Mouse (Mus musculus) small intestine, adult 2 months (tissue): Measurements from ENCODE around the gene Tspan31. TPM values are rescaled to one million over a fixed set of nuclear protein-coding genes. Genes with fewer than 3 reads are reported as not detected.
A peak's percentile ranks its signal among the peaks of the same experiment; 100 is the strongest.

ENCODE experiments used
- H3K27ac ChIP-seq: fragments of 200-500 bp; 2 replicates; pipeline ENCODE4 v1.5.1; 2012; ENCODE audit warnings: low read depth, low read length, control low read depth, inconsistent platforms; ENCODE audit not compliant: insufficient read depth
- H3K27me3 ChIP-seq: fragments of 200-500 bp; 2 replicates; pipeline ENCODE4 v1.6.1; 2012; ENCODE audit warnings: mild to moderate bottlenecking, moderate library complexity, low read length, inconsistent platforms; ENCODE audit not compliant: control insufficient read depth, insufficient read depth
- H3K36me3 ChIP-seq: fragments of 200-500 bp; 2 replicates; pipeline ENCODE4 v1.6.1; 2012; ENCODE audit warnings: mild to moderate bottlenecking, low read length, control low read depth, inconsistent platforms; ENCODE audit not compliant: control insufficient read depth, insufficient read depth
- H3K4me1 ChIP-seq: fragments of 200-500 bp; 2 replicates; pipeline ENCODE4 v1.6.1; 2012; ENCODE audit warnings: low read length, inconsistent platforms, mixed read lengths; ENCODE audit not compliant: control insufficient read depth, insufficient read depth, insufficient read length
- H3K4me3 ChIP-seq: fragments of 200-500 bp; 2 replicates; pipeline ENCODE4 v1.5.1; 2012; ENCODE audit warnings: low read depth, mild to moderate bottlenecking, control low read depth, inconsistent platforms, low read length, moderate library complexity
- CTCF ChIP-seq: fragments of 200-500 bp; IDR thresholded peaks from 2 replicates; pipeline ENCODE4 v1.5.1; 2012; ENCODE audit warnings: low read depth, mild to moderate bottlenecking, control low read depth, inconsistent platforms, low read length, moderate library complexity, mixed read lengths; ENCODE audit not compliant: insufficient replicate concordance, insufficient read length; ENCODE audit errors: extremely low read depth
- POLR2A ChIP-seq: fragments of 200-500 bp; IDR thresholded peaks from 2 replicates; pipeline ENCODE4 v1.6.1; 2012; ENCODE audit warnings: low read depth, mild to moderate bottlenecking, control low read depth, inconsistent platforms, low read length, moderate library complexity
- WGBS: fragments of 180-500 bp; shearing (Covaris S2); methylation state at CpG from one replicate; pipeline ENCODE4 v1.1.7; 2018; 5-methylcytosine and 5-hydroxymethylcytosine counted together
- polyA plus RNA-seq: library from polyadenylated mRNA; depleted of rRNA; stranded (reverse); fragments of >200 nt; gene quantifications from 2 replicates; pipeline ENCODE4 v1.2.3, GENCODE M21; 2012

Gene Tspan31
- polyA plus RNA-seq, 1 experiment: 48.9 TPM

DNA sequence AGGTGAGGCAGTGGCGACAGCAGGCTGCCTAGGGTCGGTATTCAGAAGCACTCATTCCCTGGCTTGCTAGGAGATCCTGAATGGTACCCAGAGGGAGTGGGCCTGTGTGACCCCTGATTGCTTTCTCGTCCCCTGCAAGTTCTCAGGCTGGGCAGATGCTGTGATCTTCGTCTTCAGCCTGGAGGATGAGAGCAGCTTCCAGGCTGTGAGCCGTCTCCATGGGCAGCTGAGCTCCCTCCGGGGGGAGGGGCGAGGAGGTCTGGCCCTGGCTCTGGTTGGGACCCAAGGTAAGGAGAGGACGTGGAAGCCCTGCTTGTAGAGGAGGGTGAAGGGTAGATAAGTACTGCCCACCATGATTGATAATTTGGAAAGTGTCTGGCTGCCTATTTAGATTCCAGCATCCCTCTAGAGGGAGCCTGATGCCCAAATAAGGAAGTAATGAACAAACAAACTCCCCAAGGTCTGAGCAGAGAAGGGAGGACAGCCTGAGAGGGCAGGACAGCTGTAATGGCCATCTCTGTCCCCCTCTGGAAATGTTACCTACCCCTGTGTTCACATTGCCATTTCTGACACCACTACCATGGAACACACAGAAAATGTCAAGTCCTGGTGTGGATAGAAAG lies 13.3 kb upstream of the Tspan31 start:
- Histone ChIP-seq H3K27me3 (peaks cover 32% of the 10 kb centered on the region), H3K4me1 (peaks cover 15% of the 10 kb centered on the region)
- 58% methylated on average over 8 of the region's 8 CpGs for WGBS

DNA sequence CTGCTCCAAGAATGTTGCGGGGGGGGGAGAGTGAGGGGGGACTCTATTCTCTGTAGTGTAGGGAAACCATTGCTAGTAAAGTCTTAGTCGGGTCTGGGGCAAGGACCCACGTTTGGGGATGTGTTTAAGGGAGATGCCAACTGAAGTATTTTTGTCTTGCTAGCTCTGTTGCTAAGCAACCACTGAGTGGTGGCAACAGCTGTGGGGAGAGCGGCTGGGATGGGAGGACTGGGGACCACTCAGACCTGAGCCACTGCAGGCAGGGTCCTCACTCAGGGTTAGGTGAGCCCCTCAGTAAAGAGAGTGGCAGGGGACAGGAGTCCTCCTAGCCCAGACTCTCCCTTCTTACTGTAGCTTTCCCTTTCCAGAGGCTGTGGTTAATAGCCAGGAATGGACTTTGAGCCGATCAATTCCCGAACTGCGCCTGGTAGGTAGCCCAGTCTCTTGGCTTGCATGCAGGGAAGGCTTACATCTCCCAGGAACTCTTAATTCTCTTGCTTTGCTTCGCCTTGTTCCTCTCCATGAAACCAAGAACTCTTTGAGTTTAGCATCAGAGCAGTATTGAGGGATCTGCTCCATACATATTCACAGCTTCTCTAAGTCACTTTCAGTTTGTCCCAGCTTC lies 12.0 kb upstream of the Tspan31 start:
- WGBS: 23% methylated on average over 8 of the region's 8 CpGs
- Histone ChIP-seq H3K27ac (no peak overlapping the region), H3K27me3 (peaks cover 42% of the 10 kb centered on the region), H3K36me3 (no peaks in the 10 kb centered on the region), H3K4me1 (peaks cover 15% of the 10 kb centered on the region), H3K4me3 (no peak overlapping the region)
- no peak for TF ChIP-seq CTCF
- TF ChIP-seq POLR2A: no peak

More for the DNA sequence above, 13.3 kb upstream of the Tspan31 start:
- TF ChIP-seq CTCF (no peak), POLR2A (no peak)
- Histone ChIP-seq H3K27ac (peak overlapping the region; percentile 39; the same call in 1 of the 2 replicates), H3K36me3 (no peaks in the 10 kb centered on the region), H3K4me3 (no peak overlapping the region)

GRCm38 (mm10) chr10:127080901-127081780 lies 11.1 kb upstream of the Tspan31 start:
- Histone ChIP-seq H3K4me1 (peaks cover 15% of the 10 kb centered on the region), H3K27me3 (peaks cover 42% of the 10 kb centered on the region), H3K4me3 (peak overlapping the region; percentile 20), H3K36me3 (no peaks in the 10 kb centered on the region), H3K27ac (no peak overlapping the region)
- TF ChIP-seq POLR2A (no peak; the same call in 1 of the 2 replicates), CTCF (no peak)
- WGBS: 14% methylated on average over 48 of the region's 48 CpGs

DNA sequence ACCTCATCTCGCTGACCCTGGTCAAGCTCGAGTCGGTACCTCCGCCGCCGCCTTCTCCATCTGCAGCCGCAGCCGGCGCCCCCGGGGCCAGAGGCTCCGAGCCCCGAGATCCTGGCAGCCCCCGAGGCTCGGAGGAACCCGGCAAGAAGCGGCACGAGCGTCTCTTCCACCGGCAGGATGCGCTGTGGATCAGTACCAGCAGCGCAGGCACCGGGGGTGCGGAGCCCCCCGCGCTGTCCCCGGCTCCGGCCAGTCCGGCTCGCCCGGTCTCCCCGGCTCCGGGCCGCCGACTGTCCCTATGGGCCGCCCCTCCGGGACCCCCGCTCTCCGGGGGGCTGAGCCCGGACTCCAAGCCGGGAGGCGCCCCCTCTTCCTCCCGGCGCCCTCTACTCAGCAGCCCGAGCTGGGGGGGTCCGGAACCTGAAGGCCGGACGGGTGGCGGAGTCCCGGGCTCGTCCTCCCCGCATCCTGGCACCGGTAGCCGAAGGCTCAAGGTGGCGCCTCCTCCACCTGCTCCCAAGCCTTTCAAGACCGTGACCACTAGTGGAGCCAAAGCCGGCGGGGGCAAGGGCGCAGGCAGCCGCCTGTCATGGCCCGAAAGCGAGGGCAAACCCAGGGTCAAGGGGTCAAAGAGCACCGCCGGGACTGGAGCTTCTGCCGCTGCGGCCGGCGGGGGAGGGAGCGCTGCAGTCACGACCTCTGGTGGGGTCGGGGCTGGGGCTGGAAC lies 9.8 kb upstream of the Tspan31 start:
- H3K4me1 ChIP-seq: peaks cover 15% of the 10 kb centered on the region
- H3K36me3 ChIP-seq: no peaks in the 10 kb centered on the region
- H3K27me3 ChIP-seq: peaks cover 42% of the 10 kb centered on the region
- no peak overlapping the region for H3K27ac ChIP-seq
- TF ChIP-seq CTCF (no peak), POLR2A (no peak)
- peak overlapping the region; percentile 51 for H3K4me3 ChIP-seq
- 18% methylated on average over 70 of the region's 70 CpGs for WGBS

DNA sequence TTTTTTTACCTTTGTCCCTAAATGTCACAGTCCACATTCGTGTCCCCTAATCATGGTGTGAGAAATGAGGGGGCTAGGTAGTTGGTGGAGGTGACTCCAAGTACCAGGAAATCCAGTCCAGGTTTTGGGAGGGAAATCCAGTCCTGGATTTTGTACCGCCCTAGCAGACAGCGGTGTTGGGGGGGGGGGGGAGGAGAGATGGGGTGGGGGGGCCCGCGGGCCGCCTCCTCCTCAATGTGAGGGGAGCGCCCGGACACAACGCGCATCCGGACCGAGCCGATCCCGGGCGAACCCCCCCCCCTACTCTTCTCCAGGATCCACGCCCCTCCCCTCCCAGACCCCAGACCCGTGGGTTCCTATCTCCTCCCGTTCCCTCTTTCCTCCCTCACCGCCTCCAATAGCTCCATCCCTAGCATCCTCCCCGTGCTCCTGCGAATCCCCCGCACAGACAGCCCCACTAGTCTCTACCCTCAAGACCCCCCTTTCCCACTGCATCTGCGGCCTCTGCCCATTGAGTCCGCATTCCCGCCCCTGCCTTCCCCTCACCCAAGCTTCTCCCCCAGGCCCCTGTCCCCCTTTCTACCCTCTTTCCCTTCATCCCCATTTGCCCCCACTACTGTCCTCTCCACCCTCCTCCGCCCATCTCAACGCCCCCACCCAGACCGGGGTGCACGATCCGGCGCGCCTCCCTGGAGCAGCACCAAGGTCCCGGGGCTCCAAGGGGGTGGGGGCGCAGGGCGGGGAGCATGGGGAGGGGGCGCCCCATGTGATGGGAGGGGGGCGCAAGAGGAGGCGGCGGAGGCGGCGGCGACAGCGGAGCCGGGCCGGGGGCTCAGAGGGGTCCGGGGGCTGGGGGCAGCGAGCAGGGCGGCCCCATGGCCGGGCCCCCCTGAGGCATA lies 8.9 kb upstream of the Tspan31 start:
- Histone ChIP-seq H3K4me3 (peak overlapping the region; percentile 51), H3K36me3 (no peaks in the 10 kb centered on the region), H3K27me3 (peaks cover 42% of the 10 kb centered on the region), H3K4me1 (peaks cover 15% of the 10 kb centered on the region), H3K27ac (no peak overlapping the region)
- WGBS: 12% methylated on average over 49 of the region's 49 CpGs
- TF ChIP-seq POLR2A: no peak
- TF ChIP-seq CTCF: no peak

GRCm38 (mm10) chr10:127078001-127078676 lies 8.1 kb upstream of the Tspan31 start:
- Histone ChIP-seq H3K27me3 (peaks cover 42% of the 10 kb centered on the region), H3K4me3 (no peak overlapping the region)
- WGBS: 10% methylated on average over 12 of the region's 12 CpGs

More at GRCm38 (mm10) chr10:127078001-127078676, 8.1 kb upstream of the Tspan31 start:
- peaks cover 15% of the 10 kb centered on the region for H3K4me1 ChIP-seq
- H3K27ac ChIP-seq: no peak overlapping the region
- no peaks in the 10 kb centered on the region for H3K36me3 ChIP-seq
- TF ChIP-seq POLR2A (no peak), CTCF (no peak)
